Mouse (Mus musculus): Measurements from ENCODE around the gene Ccnl1.

DNA sequence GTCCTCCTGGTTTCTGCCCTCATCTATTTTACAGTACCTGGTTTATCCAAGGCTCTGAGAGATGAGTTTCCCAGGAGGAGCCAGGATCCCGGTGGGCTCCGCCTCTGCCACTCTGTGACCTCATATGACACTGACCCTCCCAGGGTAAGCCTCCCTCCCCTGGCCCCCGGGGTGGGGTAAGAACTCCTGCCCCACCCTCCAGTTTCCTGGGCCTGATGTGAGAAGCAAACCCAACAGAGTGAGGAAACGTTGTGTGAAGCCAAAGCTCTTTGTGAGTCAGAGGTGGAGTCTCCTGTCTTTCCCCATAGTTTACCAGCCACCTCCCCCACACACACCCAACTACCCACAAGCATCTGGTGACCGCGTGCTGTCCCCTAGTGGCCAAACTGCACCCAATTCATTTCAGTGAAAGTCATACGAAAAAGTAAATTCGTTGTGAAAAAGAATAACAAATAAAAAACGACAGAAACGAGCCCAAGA lies 28.7 kb downstream of the Ccnl1 start:
- TF ChIP-seq CTCF (IDR thresholded peaks at IDR 0.05; ENCODE audit: extremely low read depth, insufficient read length, insufficient replicate concordance, low read depth, low read length) (peak; percentile 86; the same call in 1 of the 2 replicates), POLR2A (IDR thresholded peaks at IDR 0.05; ENCODE audit: low read depth, low read length) (no peak; the same call in 1 of the 2 replicates)

Data from small intestine, adult 2 months (tissue).